Mouse (Mus musculus) MEL (cell line): ENCODE measurements around the gene Pon2. TPM values are rescaled to one million over a fixed set of nuclear protein-coding genes. Genes with fewer than 3 reads are reported as not detected.
"Not testable (repeated sequence)": the region's sequence is repeated elsewhere in the genome, so short reads cannot be mapped to it uniquely, and the experiment has no call there.

ENCODE experiments used
- DNase-seq: peaks from one replicate; pipeline ENCODE4 v3.0.0; 2011; ENCODE audit warnings: low read depth, low spot score
- H3K27ac ChIP-seq: 2 replicates; pipeline ENCODE4 v1.5.1; 2012; ENCODE audit warnings: low read depth, mild to moderate bottlenecking, control low read depth, low read length, moderate library complexity; ENCODE audit not compliant: control insufficient read depth
- H3K27me3 ChIP-seq, 2 experiments: fragments of 150-350 bp in 1 of 2; sonication (generic) in 1 of 2; 2 replicates each; pipeline ENCODE4 v1.6.1; 2012; ENCODE audit warnings: low read length in 2 of 2, mild to moderate bottlenecking in 2 of 2, improper control_type of control experiment in 1 of 2, moderate library complexity in 1 of 2; ENCODE audit not compliant: insufficient read depth in 2 of 2, control insufficient read depth in 1 of 2
- H3K36me3 ChIP-seq, 2 experiments: 2 replicates each; pipeline ENCODE4 v1.6.1; 2012 to 2014; ENCODE audit warnings: low read length in 2 of 2, improper control_type of control experiment in 1 of 2, inconsistent platforms in 1 of 2, mild to moderate bottlenecking in 1 of 2; ENCODE audit not compliant: insufficient read depth in 2 of 2, control insufficient read depth in 1 of 2
- H3K4me1 ChIP-seq, 2 experiments: fragments of 150-350 bp in 1 of 2; sonication (generic) in 1 of 2; 2 replicates each; pipeline ENCODE4 v1.6.1; 2012; ENCODE audit warnings: low read length in 2 of 2, improper control_type of control experiment in 1 of 2, mild to moderate bottlenecking in 1 of 2; ENCODE audit not compliant: insufficient read depth in 2 of 2, control insufficient read depth in 1 of 2
- H3K4me3 ChIP-seq, 2 experiments: fragments of 150-350 bp in 1 of 2; sonication (generic) in 1 of 2; 2 replicates each; pipeline ENCODE4 v1.5.1; 2012; ENCODE audit warnings: low read depth in 2 of 2, low read length in 2 of 2, mild to moderate bottlenecking in 2 of 2, moderate library complexity in 2 of 2, control low read depth in 1 of 2, improper control_type of control experiment in 1 of 2; ENCODE audit not compliant: control insufficient read depth in 1 of 2, insufficient read depth in 1 of 2
- H3K79me2 ChIP-seq: 2 replicates; pipeline ENCODE4 v1.6.1; 2012; ENCODE audit warnings: mild to moderate bottlenecking, low read length, moderate library complexity; ENCODE audit not compliant: control insufficient read depth, poor library complexity, insufficient read depth
- H3K9ac ChIP-seq: 2 replicates; pipeline ENCODE4 v1.6.1; 2012; ENCODE audit warnings: low read depth, mild to moderate bottlenecking, control low read depth, low read length, moderate library complexity; ENCODE audit not compliant: control insufficient read depth, poor library complexity, severe bottlenecking
- H3K9me3 ChIP-seq: fragments of 150-350 bp; sonication (generic); replicated peaks from 2 replicates; pipeline ENCODE4 v1.6.1; 2012; ENCODE audit warnings: mild to moderate bottlenecking, low read length, improper control_type of control experiment, moderate library complexity; ENCODE audit not compliant: insufficient read depth
- CHD1 ChIP-seq: IDR thresholded peaks from 2 replicates; pipeline ENCODE4 v1.6.1; 2012; ENCODE audit warnings: low read depth, mild to moderate bottlenecking, inconsistent platforms, low read length, improper control_type of control experiment
- CHD2 ChIP-seq: IDR thresholded peaks from 2 replicates; pipeline ENCODE4 v1.6.1; 2011; ENCODE audit warnings: low read length, improper control_type of control experiment
- CTCF ChIP-seq, 3 experiments: IDR thresholded peaks in 2 of 3; conservative IDR thresholded peaks in 1 of 3; 2 replicates each; pipeline ENCODE4 v1.5.1; 2011 to 2012; ENCODE audit warnings: low read length in 3 of 3, low read depth in 2 of 3, mild to moderate bottlenecking in 2 of 3, improper control_type of control experiment in 1 of 3, inconsistent platforms in 1 of 3, mixed read lengths in 1 of 3, moderate library complexity in 1 of 3; ENCODE audit not compliant: control insufficient read depth in 1 of 3, insufficient read depth in 1 of 3, poor library complexity in 1 of 3, severe bottlenecking in 1 of 3
- E2F4 ChIP-seq: IDR thresholded peaks from 2 replicates; pipeline ENCODE4 v1.6.1; 2011; ENCODE audit warnings: low read depth, low read length, improper control_type of control experiment, borderline replicate concordance
- EP300 ChIP-seq, 2 experiments: IDR thresholded peaks; 2 replicates each; pipeline ENCODE4 v1.6.1; 2011; ENCODE audit warnings: improper control_type of control experiment in 2 of 2, low read length in 2 of 2, low read depth in 1 of 2, mild to moderate bottlenecking in 1 of 2
- ETS1 ChIP-seq: IDR thresholded peaks from 2 replicates; pipeline ENCODE4 v1.6.1; 2012; ENCODE audit warnings: low read depth, mild to moderate bottlenecking, inconsistent platforms, low read length, improper control_type of control experiment, moderate library complexity
- GATA1 ChIP-seq: IDR thresholded peaks from 2 replicates; pipeline ENCODE4 v1.6.1; 2011; ENCODE audit warnings: low read depth, low read length, improper control_type of control experiment
- HCFC1 ChIP-seq: IDR thresholded peaks from 2 replicates; pipeline ENCODE4 v1.6.1; 2012; ENCODE audit warnings: low read depth, mild to moderate bottlenecking, inconsistent platforms, low read length, improper control_type of control experiment, moderate library complexity
- JUND ChIP-seq: IDR thresholded peaks from 2 replicates; pipeline ENCODE4 v1.6.1; 2011; ENCODE audit warnings: low read depth, mild to moderate bottlenecking, improper control_type of control experiment, low read length
- KAT2A ChIP-seq: conservative IDR thresholded peaks from 2 replicates; pipeline ENCODE4 v1.6.1; 2012; ENCODE audit warnings: low read depth, low read length, improper control_type of control experiment, inconsistent platforms
- MAFK ChIP-seq: IDR thresholded peaks from 2 replicates; pipeline ENCODE4 v1.6.1; 2011; ENCODE audit warnings: low read depth, mild to moderate bottlenecking, low read length, improper control_type of control experiment, borderline replicate concordance
- MAX ChIP-seq: IDR thresholded peaks from 2 replicates; pipeline ENCODE4 v1.6.1; 2011; ENCODE audit warnings: low read length, improper control_type of control experiment
- MEF2A ChIP-seq: IDR thresholded peaks from 2 replicates; pipeline ENCODE4 v1.6.1; 2014; ENCODE audit warnings: low read depth, mild to moderate bottlenecking, inconsistent platforms, low read length, improper control_type of control experiment; ENCODE audit not compliant: poor library complexity, insufficient replicate concordance, severe bottlenecking; ENCODE audit errors: extremely low read depth
- MYC ChIP-seq: IDR thresholded peaks from 2 replicates; pipeline ENCODE4 v1.6.1; 2011; ENCODE audit warnings: low read depth, mild to moderate bottlenecking, low read length, improper control_type of control experiment, moderate library complexity
- NRF1 ChIP-seq: IDR thresholded peaks from 2 replicates; pipeline ENCODE4 v1.6.1; 2014; ENCODE audit warnings: low read depth, mild to moderate bottlenecking, inconsistent platforms, low read length, improper control_type of control experiment, moderate library complexity; ENCODE audit not compliant: poor library complexity, insufficient read depth, severe bottlenecking
- POLR2A ChIP-seq, 2 experiments: IDR thresholded peaks; 2 replicates each; pipeline ENCODE4 v1.6.1; 2011 to 2012; ENCODE audit warnings: low read length in 2 of 2, mild to moderate bottlenecking in 2 of 2, control low read depth in 1 of 2, improper control_type of control experiment in 1 of 2, low read depth in 1 of 2, moderate library complexity in 1 of 2; ENCODE audit not compliant: control insufficient read depth in 1 of 2, insufficient read depth in 1 of 2, poor library complexity in 1 of 2
- POLR2AphosphoS2 ChIP-seq: IDR thresholded peaks from 2 replicates; pipeline ENCODE4 v1.6.1; 2011; ENCODE audit warnings: low read length, improper control_type of control experiment
- POLR2AphosphoS5 ChIP-seq: IDR thresholded peaks from 2 replicates; pipeline ENCODE4 v1.6.1; 2012; ENCODE audit warnings: low read depth, borderline replicate concordance, mild to moderate bottlenecking, inconsistent platforms, low read length, moderate library complexity, mixed read lengths
- RCOR1 ChIP-seq: IDR thresholded peaks from 2 replicates; pipeline ENCODE4 v1.6.1; 2012; ENCODE audit warnings: low read depth, mild to moderate bottlenecking, inconsistent platforms, low read length, improper control_type of control experiment
- TAL1 ChIP-seq: IDR thresholded peaks from 2 replicates; pipeline ENCODE4 v1.6.1; 2012; ENCODE audit warnings: mild to moderate bottlenecking, inconsistent platforms, low read length, moderate library complexity, mixed read lengths
- TBP ChIP-seq: IDR thresholded peaks from 2 replicates; pipeline ENCODE4 v1.8.0; 2011; ENCODE audit warnings: low read depth, low read length, improper control_type of control experiment
- UBTF ChIP-seq: IDR thresholded peaks from 2 replicates; pipeline ENCODE4 v1.6.1; 2012; ENCODE audit warnings: low read depth, mild to moderate bottlenecking, inconsistent platforms, low read length, improper control_type of control experiment, moderate library complexity, borderline replicate concordance; ENCODE audit not compliant: insufficient read depth
- USF1 ChIP-seq: IDR thresholded peaks from 2 replicates; pipeline ENCODE4 v1.6.1; 2014; ENCODE audit warnings: low read depth, mild to moderate bottlenecking, inconsistent platforms, low read length, improper control_type of control experiment, moderate library complexity
- ZKSCAN1 ChIP-seq: IDR thresholded peaks from 2 replicates; pipeline ENCODE4 v1.6.1; 2012; ENCODE audit warnings: low read depth, mild to moderate bottlenecking, inconsistent platforms, low read length, improper control_type of control experiment, moderate library complexity
- ZNF384 ChIP-seq: IDR thresholded peaks from 2 replicates; pipeline ENCODE4 v1.6.1; 2012; ENCODE audit warnings: low read depth, mild to moderate bottlenecking, inconsistent platforms, low read length, improper control_type of control experiment
- polyA plus RNA-seq, 2 experiments: library from polyadenylated mRNA; stranded (reverse) in 1 of 2; unstranded in 1 of 2; fragments of >175 nt in 1 of 2; fragments of >200 nt in 1 of 2; gene quantifications; 2 replicates each; pipeline versions ENCODE4 v1.2.1 to v1.2.4; 2012; ENCODE audit warnings: low replicate concordance in 2 of 2, low read depth in 1 of 2; ENCODE audit not compliant: insufficient read length in 2 of 2, insufficient read depth in 1 of 2, missing spikeins in 1 of 2
- total RNA-seq: library from RNA; depleted of rRNA; stranded (reverse); fragments of 300-350 nt; gene quantifications from 2 replicates; pipeline ENCODE4 v1.2.3, GENCODE M21; 2012

The Pon2 gene
- total and polyA plus RNA-seq, 3 experiments: 14.4 to 21.2 TPM; not detected in 1

DNA sequence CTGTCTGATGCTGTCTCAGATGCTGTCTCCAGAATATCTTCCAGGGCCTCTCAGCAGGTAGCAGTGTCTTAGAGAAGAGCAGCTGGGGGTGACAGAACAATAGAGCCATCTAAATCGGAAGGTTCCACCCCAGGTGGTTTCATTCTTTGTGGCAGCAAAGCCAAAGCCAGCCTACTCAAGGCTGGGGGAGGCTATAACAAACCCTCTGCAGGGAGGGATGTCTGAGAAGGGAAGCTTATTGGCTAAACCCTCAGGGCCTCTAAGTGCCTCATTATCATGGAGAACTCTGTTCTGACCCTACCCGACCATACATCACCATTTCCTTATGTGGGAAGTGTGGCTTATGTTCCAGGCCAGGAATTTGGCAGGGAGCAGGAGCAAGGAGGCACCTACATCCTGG, 26.9 kb upstream of the Pon2 start:
- H3K27ac ChIP-seq: no peak overlapping the region

DNA sequence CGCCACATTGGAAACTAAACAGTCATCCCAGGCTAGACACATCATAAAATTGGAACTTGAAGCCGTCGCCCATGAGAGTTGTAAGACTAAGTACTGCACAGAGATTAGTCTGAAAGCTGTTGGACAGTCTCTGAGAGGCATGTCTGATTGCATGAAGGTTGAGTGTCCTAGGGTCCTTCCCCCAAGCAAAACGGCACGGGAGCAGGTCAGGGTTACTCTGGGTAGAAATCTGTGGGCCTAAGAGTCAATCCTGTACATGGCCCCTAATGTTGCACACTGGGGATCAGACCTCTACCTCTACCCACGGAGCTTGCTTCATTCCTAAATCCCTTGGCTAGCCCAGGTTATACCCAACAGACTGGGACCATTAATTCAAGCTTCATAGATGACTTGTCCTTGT, 25.8 kb upstream of the Pon2 start:
- not testable (repeated sequence) for H3K9me3 ChIP-seq, H3K36me3 ChIP-seq, H3K4me1 ChIP-seq, H3K4me3 ChIP-seq, H3K79me2 ChIP-seq, H3K27ac ChIP-seq, DNase-seq, H3K9ac ChIP-seq, H3K27me3 ChIP-seq

More for the DNA sequence above, 26.9 kb upstream of the Pon2 start:
- Histone ChIP-seq H3K36me3 (no peaks in the 10 kb centered on the region), H3K27me3 (no peaks in the 10 kb centered on the region), H3K4me3 (no peak overlapping the region), H3K4me1 (no peaks in the 10 kb centered on the region), H3K79me2 (no peaks in the 10 kb centered on the region), H3K9ac (no peak overlapping the region), H3K9me3 (no peaks in the 10 kb centered on the region)
- DNase-seq: no peak
- TF ChIP-seq CTCF (IDR thresholded peaks at IDR 0.05 in 2 of 3, conservative IDR thresholded peaks at IDR 0.05 in 1 of 3; ENCODE audit: control insufficient read depth in 1 of 3, insufficient read depth in 1 of 3, low read depth in 2 of 3, low read length in 3 of 3, poor library complexity in 1 of 3, severe bottlenecking in 1 of 3) (no peak), HCFC1 (no peak), KAT2A (no peak), UBTF (no peak), MEF2A (no peak), CHD2 (no peak), USF1 (no peak), RCOR1 (no peak), ZKSCAN1 (no peak), TBP (no peak), E2F4 (no peak), NRF1 (no peak), MAX (no peak)

DNA sequence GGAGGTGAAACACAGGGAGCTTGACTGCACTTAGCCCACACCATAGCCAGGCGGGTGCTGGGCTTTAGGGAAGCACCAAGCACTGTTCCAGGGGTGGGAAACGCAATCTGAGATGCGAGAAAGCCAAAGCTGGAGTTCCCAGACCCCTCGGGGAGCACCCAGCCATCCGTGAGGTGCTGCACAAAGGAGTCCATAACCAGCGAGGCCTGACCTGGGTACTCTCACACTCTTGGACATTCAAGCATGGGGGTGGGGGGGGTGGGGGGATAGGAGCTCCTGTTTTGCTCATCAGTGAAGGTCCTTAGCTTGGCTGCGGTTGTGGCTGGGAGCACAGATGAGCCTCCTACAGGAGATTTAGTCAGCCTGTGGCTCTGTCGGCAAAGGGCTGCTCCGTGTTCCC, 18.4 kb upstream of the Pon2 start:
- no peak for DNase-seq
- Histone ChIP-seq H3K4me1 (peaks cover 0 to 12% of the 10 kb centered on the region in 2 experiments; a peak in 2 of 4 replicates), H3K36me3 (peaks cover 0 to 15% of the 10 kb centered on the region in 2 experiments; a peak in 2 of 4 replicates), H3K27ac (no peak overlapping the region), H3K9me3 (no peaks in the 10 kb centered on the region), H3K79me2 (no peaks in the 10 kb centered on the region), H3K9ac (no peak overlapping the region), H3K4me3 (no peak overlapping the region)
- TF ChIP-seq NRF1: no peak
- TF ChIP-seq POLR2AphosphoS2: no peak
- no peak for TF ChIP-seq GATA1
- TF ChIP-seq KAT2A: no peak
- TF ChIP-seq ETS1: no peak
- no peak for TF ChIP-seq MAFK
- no peak for TF ChIP-seq MYC
- no peak for TF ChIP-seq EP300 (IDR thresholded peaks at IDR 0.05; ENCODE audit: low read depth in 1 of 2, low read length in 2 of 2)
- no peak for TF ChIP-seq POLR2AphosphoS5
- TF ChIP-seq JUND: no peak
- TF ChIP-seq USF1: no peak
- TF ChIP-seq TAL1: no peak
- TF ChIP-seq POLR2A (IDR thresholded peaks at IDR 0.05; ENCODE audit: control insufficient read depth in 1 of 2, insufficient read depth in 1 of 2, low read depth in 1 of 2, low read length in 2 of 2, poor library complexity in 1 of 2): no peak
- TF ChIP-seq ZNF384: no peak
- TF ChIP-seq CHD1: no peak
- TF ChIP-seq, all 39 proteins: peak for 0
- H3K27me3 ChIP-seq: no peaks in the 10 kb centered on the region
